Mouse (Mus musculus) lung, embryonic 16.5 days (tissue): ENCODE measurements around the gene Ufsp1. TPM values are rescaled to one million over a fixed set of nuclear protein-coding genes. Genes with fewer than 3 reads are reported as not detected.

ENCODE experiments used
- ATAC-seq: fragments of 200-750 bp; cut with Nextera tagmentation; 2 replicates; pipeline ENCODE4 v1.8.0; 2017; ENCODE audit warnings: low read depth, mild to moderate bottlenecking, moderate library complexity
- H3K27ac ChIP-seq: fragments of 300-500 bp; sonication (generic); 2 replicates; pipeline ENCODE4 v1.5.1; 2014; ENCODE audit warnings: mild to moderate bottlenecking, control low read depth, low read length
- H3K27me3 ChIP-seq: fragments of 300-500 bp; sonication (generic); 2 replicates; pipeline ENCODE4 v1.6.1; 2014; ENCODE audit warnings: low read depth, low read length, mixed read lengths; ENCODE audit not compliant: control insufficient read depth, insufficient read depth
- H3K36me3 ChIP-seq: fragments of 300-500 bp; sonication (generic); 2 replicates; pipeline ENCODE4 v1.6.1; 2014; ENCODE audit warnings: low read length; ENCODE audit not compliant: control insufficient read depth, insufficient read depth
- H3K4me1 ChIP-seq: fragments of 300-500 bp; sonication (generic); replicated peaks from 2 replicates; pipeline ENCODE4 v1.6.1; 2014; ENCODE audit warnings: low read length, mixed read lengths; ENCODE audit not compliant: control insufficient read depth, insufficient read depth
- H3K4me2 ChIP-seq: fragments of 300-500 bp; sonication (generic); 2 replicates; pipeline ENCODE4 v1.6.1; 2014; ENCODE audit warnings: low read depth, low read length, control low read depth
- H3K4me3 ChIP-seq: fragments of 300-500 bp; sonication (generic); 2 replicates; pipeline ENCODE4 v1.5.1; 2014; ENCODE audit warnings: mild to moderate bottlenecking, low read length, control low read depth
- H3K9ac ChIP-seq: fragments of 300-500 bp; sonication (generic); 2 replicates; pipeline ENCODE4 v1.6.1; 2014; ENCODE audit warnings: low read length, control low read depth
- H3K9me3 ChIP-seq: fragments of 300-500 bp; sonication (generic); 2 replicates; pipeline ENCODE4 v1.6.1; 2016; ENCODE audit warnings: low read length; ENCODE audit not compliant: control insufficient read depth
- WGBS: fragments of 180-500 bp; shearing (Covaris S2); extraction: QIAGEN DNeasy Blood & Tissue Kit; methylation state at CpG from one replicate; pipeline ENCODE4 v1.1.7; 2014; 5-methylcytosine and 5-hydroxymethylcytosine counted together
- polyA plus RNA-seq: library from polyadenylated mRNA; unstranded; fragments of >200 nt; fragmentation: Nextera tagmentation; extraction: Ambion mirVana; gene quantifications from 2 replicates; pipeline ENCODE4 v1.2.1, GENCODE M21; 2015

Gene Ufsp1
- polyA plus RNA-seq, 1 experiment from 2014 or later, result 5.1 TPM

DNA sequence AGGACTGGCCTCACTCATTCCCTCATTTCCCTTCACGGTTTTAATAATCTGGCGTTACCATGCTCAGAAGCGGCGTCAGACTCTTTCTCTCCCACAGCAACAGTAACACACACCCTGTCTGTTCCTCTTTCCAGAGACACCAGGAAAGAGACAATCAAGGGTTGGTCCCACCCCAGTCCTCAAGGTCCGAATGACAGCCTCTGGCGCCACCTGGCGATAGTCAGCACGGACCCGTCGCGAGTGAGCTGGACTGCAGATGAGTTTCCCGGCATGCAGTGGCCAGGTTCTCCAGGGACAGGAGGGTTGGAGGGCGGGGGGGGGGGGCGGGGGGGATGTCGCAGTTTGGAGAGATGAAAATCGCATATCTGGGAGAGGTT, 7.8 kb upstream of the Ufsp1 start:
- Histone ChIP-seq H3K9ac (no peak overlapping the region), H3K4me3 (peak overlapping the region; percentile 33), H3K36me3 (no peaks in the 10 kb centered on the region), H3K27ac (no peak overlapping the region), H3K4me1 (peaks cover 19% of the 10 kb centered on the region), H3K9me3 (no peaks in the 10 kb centered on the region), H3K27me3 (peaks cover 40% of the 10 kb centered on the region), H3K4me2 (peak overlapping the region; percentile 56)
- under 1% methylated on average over 15 of the region's 16 CpGs for WGBS
- peak; percentile 60 for ATAC-seq

DNA sequence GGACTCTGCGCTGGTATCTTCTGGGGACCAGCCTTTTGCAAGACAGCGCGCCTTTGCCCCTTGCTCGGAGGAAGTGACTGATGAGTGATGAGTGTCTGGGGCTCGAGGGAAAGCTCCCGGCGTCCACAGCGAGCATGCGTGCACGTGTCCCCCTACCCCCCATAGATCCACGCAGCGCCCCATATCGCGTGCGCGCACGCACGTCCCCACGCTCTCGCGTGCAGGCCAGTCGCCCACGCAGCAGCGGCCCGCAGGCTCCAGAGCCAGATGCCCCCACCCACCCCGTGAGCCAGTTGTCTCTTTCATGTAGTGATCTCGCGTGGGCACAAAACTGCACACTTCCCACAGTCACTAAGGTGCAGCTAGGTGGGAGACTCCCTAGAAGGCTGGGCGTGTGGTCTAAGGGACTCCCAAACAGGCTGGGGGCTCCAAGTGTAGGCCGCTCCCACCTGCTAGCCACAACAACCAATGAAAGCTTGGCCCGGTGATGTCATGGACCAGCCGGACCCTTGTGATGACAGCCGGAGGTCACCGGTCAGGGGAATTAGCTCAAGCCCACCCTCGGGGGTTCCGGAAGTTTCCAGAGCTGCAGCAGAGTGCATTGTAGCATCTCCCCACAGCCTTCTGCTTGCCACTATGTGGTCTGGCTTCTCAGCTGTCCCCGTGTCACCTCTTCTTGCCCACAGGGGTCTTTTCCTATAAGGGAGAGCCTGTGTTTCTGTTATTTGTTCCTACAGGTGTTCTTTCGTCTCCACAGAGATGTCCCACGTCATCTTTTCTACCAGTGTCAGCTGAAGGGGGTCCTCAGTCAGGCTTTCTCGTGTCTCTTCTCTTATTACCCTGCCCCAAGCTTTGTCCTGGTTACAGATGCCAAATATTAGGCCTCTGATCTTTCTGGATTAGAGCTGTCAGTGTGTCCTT, 7.1 kb upstream of the Ufsp1 start, which contains the start of gene Ache:
Gene Ache, plus strand, starts transcription at position 488 of the 921 bp plus-strand sequence.
- peaks cover 19% of the 10 kb centered on the region for H3K4me1 ChIP-seq
- peak; percentile 6 for ATAC-seq
- H3K36me3 ChIP-seq, result no peaks in the 10 kb centered on the region
- peaks cover 40% of the 10 kb centered on the region for H3K27me3 ChIP-seq
- under 1% methylated on average over 39 of the region's 40 CpGs for WGBS
- peak within 1 kb of the TSS; percentile 67 for H3K4me2 ChIP-seq
- H3K4me3 ChIP-seq, result peak within 1 kb of the TSS; percentile 42
- H3K9ac ChIP-seq, result peak within 1 kb of the TSS; percentile 58
- no peak within 1 kb of the TSS for H3K27ac ChIP-seq
- H3K9me3 ChIP-seq, result no peaks in the 10 kb centered on the region

DNA sequence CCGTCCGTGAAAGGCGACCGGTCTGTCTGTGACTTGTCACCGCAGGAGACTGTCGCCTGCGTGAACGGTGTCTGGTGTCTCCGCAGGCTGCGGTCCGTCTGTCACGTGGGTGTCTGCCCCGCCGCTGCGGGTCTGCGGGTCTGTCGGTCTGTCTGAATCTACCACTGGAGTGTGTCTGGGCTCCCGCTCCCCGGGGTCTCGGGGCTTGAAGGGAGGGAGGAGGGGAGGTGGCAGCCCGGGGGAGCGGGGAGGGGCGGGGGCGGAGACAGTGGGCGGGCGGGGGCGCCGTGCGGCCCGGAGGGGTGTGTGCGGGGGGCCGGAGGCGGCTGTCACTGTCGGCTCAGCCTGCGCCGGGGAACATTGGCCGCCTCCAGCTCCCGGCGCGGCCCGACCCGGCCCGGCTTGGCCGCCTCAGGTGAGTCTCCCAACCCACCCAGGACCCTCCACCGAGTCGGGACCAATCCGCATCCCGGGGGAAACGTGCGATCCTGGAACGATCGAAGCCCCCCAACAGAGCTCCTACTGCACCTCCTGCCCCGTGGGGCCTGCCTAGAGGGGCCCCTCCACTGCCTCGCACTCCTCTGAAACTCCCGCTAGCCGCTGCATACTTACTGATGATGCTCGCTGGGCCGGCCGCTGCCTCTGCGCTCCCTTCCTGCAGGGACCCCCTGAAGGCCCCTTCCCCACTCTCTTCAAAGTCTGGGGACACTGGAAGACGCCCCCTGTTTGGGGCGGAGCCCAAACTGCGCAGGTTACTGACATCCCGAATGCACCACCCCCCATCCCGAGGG, 6.3 kb upstream of the Ufsp1 start:
- under 1% methylated on average over 54 of the region's 65 CpGs for WGBS
- ATAC-seq, result peak; percentile 14
- Histone ChIP-seq H3K4me3 (peak overlapping the region; percentile 42), H3K27ac (no peak overlapping the region), H3K4me2 (peak overlapping the region; percentile 67), H3K9ac (peak overlapping the region; percentile 58), H3K36me3 (no peaks in the 10 kb centered on the region), H3K27me3 (peaks cover 40% of the 10 kb centered on the region), H3K9me3 (no peaks in the 10 kb centered on the region), H3K4me1 (peaks cover 23% of the 10 kb centered on the region)

DNA sequence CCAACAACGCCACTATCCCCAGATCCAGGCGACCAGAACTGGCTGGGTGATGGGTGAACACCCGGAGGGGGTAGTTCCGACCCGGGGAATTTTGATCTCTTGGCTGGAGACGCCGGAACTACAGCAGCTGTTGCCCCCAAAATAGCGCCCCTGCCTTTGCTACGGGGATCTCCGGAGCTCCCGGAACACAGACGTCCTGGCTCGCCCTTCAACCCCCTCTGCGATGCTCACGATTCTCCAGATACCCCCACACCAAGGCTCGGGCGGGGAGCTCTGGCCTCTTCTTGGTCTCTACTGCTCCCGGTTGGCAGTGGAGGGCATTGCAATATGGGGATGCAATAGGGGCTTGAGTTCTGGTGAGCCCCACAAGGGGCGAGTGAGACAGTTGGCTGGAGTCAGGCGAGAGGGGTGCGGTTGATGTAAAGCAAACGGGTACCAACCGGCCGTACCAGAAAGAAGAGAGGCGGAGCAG, 5.4 kb upstream of the Ufsp1 start:
- Histone ChIP-seq H3K27ac (no peak overlapping the region), H3K9me3 (no peaks in the 10 kb centered on the region), H3K4me1 (peaks cover 26% of the 10 kb centered on the region), H3K9ac (0 out of 2 replicates have a peak overlapping the region, but pooled peaks have one; percentile 44), H3K27me3 (peaks cover 40% of the 10 kb centered on the region), H3K36me3 (no peaks in the 10 kb centered on the region), H3K4me2 (peak overlapping the region; percentile 67), H3K4me3 (peak overlapping the region; percentile 42)
- WGBS, result 3% methylated on average over 25 of the region's 25 CpGs
- ATAC-seq, result no peak

DNA sequence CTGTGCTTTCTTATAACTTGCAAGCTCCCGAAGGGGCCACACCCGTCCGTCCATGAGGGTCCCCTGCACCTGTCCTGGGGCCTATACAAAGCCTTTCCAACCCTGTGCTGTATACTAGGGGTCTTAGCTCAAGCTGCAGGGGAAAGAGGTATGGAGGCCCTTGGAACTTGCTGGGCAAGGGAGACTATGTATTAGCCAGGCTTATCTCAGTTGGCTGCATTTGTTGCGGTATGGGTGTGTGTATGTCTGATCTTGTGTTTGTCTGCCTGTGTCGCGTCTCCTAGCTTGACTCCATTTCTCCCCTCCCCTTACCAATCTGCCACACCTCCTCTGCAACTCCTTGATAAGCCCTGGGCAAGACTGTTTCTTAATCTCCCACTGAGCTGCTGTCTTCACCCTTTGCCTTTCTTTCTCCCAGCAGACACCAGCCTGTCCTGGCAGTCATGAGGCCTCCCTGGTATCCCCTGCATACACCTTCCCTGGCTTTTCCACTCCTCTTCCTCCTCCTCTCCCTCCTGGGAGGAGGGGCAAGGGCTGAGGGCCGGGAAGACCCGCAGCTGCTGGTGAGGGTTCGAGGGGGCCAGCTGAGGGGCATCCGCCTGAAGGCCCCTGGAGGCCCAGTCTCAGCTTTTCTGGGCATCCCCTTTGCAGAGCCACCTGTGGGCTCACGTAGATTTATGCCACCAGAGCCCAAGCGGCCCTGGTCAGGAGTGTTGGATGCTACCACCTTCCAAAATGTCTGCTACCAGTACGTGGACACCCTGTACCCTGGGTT, 4.7 kb upstream of the Ufsp1 start:
- H3K9ac ChIP-seq, result no peak overlapping the region
- ATAC-seq, result no peak
- H3K4me1 ChIP-seq, result peaks cover 27% of the 10 kb centered on the region
- WGBS, result 46% methylated on average over 13 of the region's 13 CpGs
- H3K4me3 ChIP-seq, result no peak overlapping the region
- H3K27me3 ChIP-seq, result peaks cover 40% of the 10 kb centered on the region
- no peaks in the 10 kb centered on the region for H3K9me3 ChIP-seq
- no peak overlapping the region for H3K27ac ChIP-seq
- no peak overlapping the region for H3K4me2 ChIP-seq
- H3K36me3 ChIP-seq, result no peaks in the 10 kb centered on the region

DNA sequence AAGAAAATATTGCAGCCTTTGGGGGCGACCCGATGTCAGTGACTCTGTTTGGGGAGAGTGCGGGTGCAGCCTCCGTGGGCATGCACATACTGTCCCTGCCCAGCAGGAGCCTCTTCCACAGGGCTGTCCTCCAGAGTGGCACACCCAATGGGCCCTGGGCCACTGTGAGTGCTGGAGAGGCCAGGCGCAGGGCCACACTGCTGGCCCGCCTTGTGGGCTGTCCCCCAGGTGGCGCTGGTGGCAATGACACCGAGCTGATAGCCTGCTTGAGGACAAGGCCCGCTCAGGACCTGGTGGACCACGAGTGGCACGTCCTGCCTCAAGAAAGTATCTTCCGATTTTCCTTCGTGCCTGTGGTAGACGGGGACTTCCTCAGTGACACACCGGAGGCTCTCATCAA, 3.8 kb upstream of the Ufsp1 start:
- Histone ChIP-seq H3K27me3 (peaks cover 40% of the 10 kb centered on the region), H3K9me3 (no peaks in the 10 kb centered on the region), H3K4me2 (no peak overlapping the region), H3K4me1 (peaks cover 34% of the 10 kb centered on the region), H3K27ac (no peak overlapping the region), H3K9ac (no peak overlapping the region), H3K4me3 (no peak overlapping the region), H3K36me3 (peaks cover 6% of the 10 kb centered on the region; the same call in 1 of the 2 replicates)
- WGBS, result 20% methylated on average over 15 of the region's 15 CpGs
- no peak for ATAC-seq

DNA sequence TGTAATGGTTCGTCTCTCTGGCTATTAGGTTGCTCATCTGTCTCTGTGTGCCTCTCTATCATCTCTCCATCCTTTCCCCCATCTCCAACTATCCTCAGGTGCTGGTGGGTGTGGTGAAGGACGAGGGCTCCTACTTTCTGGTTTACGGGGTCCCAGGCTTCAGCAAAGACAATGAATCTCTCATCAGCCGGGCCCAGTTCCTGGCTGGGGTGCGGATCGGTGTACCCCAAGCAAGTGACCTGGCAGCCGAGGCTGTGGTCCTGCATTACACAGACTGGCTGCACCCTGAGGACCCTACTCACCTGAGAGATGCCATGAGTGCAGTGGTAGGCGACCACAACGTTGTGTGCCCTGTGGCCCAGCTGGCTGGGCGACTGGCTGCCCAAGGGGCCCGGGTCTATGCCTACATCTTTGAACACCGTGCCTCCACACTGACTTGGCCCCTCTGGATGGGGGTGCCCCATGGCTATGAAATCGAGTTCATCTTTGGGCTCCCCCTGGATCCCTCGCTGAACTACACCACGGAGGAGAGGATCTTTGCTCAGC, 3.0 kb upstream of the Ufsp1 start:
- Histone ChIP-seq H3K9me3 (no peaks in the 10 kb centered on the region), H3K4me3 (no peak overlapping the region), H3K4me1 (peaks cover 34% of the 10 kb centered on the region), H3K4me2 (no peak overlapping the region), H3K9ac (no peak overlapping the region), H3K36me3 (peaks cover 14% of the 10 kb centered on the region), H3K27ac (no peak overlapping the region), H3K27me3 (peaks cover 35% of the 10 kb centered on the region)
- no peak for ATAC-seq
- 68% methylated on average over 15 of the region's 15 CpGs for WGBS

DNA sequence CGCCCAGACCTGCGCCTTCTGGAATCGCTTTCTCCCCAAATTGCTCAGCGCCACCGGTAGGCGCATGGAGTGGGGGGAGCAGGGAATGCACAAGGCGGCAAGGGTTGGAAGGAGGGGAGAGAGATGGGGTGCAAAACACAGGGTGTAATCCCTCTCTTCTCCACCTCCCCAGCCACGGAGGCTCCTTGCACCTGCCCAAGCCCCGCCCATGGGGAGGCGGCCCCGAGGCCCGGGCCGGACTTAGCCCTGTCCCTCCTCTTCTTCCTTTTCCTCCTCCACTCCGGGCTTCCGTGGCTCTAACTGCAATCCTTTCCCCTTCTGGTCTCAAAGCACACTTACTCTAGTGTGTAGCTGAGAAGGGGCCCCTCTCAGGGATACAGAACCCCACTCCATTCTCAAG, 1.1 kb upstream of the Ufsp1 start:
- peaks cover 32% of the 10 kb centered on the region for H3K36me3 ChIP-seq
- H3K4me1 ChIP-seq, result peaks cover 23% of the 10 kb centered on the region
- WGBS, result under 1% methylated on average over 15 of the region's 15 CpGs
- H3K9ac ChIP-seq, result peak overlapping the region; percentile 69
- H3K9me3 ChIP-seq, result no peaks in the 10 kb centered on the region
- H3K27me3 ChIP-seq, result peaks cover 21% of the 10 kb centered on the region
- peak overlapping the region; percentile 63 for H3K4me2 ChIP-seq
- H3K27ac ChIP-seq, result peak overlapping the region; percentile 94
- peak overlapping the region; percentile 59 for H3K4me3 ChIP-seq
- ATAC-seq, result peak; percentile 57
